Mouse (Mus musculus): ENCODE data around the gene Zfp536.

The Zfp536 gene

DNA sequence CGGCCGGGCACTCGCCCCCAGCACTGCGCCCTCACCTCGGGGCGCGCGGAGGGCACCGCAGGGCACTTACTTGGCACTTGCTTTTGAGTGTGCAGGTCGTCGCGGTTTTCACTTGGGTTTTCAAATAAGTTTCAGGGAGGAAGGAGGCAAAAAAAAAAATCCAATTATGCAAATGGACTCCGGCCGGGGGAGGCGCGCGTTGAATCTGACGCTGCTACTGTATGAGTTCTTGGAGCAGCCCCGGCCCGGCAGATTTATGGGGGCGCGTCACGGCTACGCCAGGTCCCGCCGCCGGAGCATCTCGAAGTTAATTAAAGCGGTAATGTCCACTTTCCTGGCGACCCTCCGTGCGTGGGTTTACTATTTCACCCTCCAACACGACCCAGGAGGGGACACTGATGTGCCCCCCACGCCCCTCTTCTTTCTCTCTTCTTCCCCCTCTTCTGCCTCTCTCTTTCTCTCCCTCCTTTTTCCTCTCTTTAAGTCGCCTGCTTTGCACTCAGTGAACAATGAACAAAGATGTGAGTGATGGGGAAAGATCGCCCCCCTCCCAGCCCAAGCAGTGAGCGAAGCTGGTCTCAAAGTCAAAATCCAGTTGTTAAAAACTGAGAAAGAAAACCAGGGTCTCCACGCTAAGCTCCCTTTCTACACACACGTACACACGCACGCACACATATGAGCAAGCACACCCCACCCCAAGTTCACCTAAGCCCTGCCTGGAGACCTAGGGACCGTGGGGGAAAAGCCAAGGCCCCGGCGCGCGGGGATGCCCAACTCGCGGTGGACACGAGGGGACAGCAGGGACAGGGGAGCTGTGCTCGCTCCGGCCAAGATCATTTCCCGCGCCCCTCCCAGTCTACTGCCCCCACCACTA lies 3.7 kb downstream of the Zfp536 start:
- in situ Hi-C loops (cut with MboI; ENCODE audit: low pct_unique_long_range_greater_than_20kb in 1 of 2, low sequenced_read_pairs in 2 of 2, unreplicated experiment in 1 of 2), result loop anchor here in 1 of 2 experiments (25.0 kb wide), 1 partner anchor 393 kb away; no protein-coding TSS in a partner anchor

DNA sequence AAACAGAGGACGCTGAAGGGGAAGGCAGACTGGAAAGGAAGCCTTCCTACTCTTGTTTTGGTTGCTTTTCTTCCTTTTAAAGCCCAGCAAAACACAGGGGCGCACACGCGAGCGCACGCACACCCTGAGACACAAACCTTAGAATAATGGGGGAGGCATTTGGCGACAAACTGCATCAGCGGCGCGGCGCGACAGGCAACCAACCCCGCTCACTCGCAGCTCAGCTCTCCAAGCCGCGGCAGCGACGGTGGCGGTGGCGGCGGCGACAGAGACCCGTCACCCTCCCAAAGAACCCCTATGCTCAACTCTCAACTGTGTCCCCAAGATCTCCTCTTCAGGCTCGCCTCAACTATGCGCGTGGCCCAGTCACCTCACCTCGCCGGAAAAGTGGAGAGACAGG lies 4.4 kb downstream of the Zfp536 start:
- in situ Hi-C loops (cut with MboI; ENCODE audit: low pct_unique_long_range_greater_than_20kb in 1 of 2, low sequenced_read_pairs in 2 of 2, unreplicated experiment in 1 of 2), result loop anchor here in 1 of 2 experiments (25.0 kb wide), 1 partner anchor 393 kb away; no protein-coding TSS in a partner anchor

DNA sequence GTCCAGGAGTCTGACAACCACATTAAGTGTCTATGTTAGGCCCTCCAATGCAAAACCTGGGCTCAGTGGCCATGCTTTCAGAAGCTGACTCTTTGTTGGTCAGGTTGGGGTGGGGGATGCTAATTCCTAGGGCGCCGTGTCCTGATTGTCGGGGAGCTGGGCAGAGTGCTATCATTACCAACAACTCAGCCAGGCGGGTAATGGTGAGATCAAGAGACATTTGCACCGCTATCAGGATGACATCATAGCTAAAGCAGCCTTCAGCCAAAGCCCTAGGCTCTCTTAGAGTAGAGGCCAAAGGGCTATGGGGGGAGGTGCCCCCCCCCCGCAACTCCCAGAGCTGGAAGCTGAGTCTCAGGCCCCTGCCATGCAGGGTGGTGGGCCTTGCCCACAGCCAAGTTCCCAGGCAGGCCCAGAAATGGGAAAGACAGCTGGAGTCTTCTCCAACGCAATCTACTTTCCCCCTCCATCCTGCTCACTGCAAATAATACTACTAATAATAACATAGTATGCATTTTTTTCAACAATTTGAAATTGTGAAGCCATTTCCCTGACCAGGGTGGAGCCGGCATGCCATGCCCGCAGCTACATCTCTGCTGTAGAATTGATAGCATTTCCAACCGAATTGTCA lies 5.0 kb downstream of the Zfp536 start:
- in situ Hi-C loops (cut with MboI; ENCODE audit: low pct_unique_long_range_greater_than_20kb in 1 of 2, low sequenced_read_pairs in 2 of 2, unreplicated experiment in 1 of 2), result loop anchor here in 1 of 2 experiments (25.0 kb wide), 1 partner anchor 394 kb away; no protein-coding TSS in a partner anchor

DNA sequence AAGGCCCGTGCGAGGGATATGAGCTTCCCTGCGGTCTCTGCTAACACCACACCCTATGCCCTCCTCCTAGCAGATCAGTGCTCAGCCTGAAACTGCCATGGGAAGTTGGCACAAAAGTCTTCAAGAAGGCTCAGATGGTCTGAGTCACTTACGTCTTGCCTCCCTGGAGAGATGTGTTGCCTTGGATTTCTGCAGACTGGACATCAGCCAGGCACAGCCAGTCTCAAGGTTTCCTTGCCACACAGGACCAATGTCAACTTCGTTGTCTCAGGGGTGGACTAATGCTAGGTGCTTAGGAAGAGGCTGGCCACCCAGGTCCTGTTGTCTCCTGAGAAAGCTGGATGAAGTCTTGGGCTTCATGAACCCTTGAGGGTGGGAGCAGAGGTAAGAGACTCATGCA lies 14.6 kb downstream of the Zfp536 start:
- in situ Hi-C loops (cut with MboI; ENCODE audit: low pct_unique_long_range_greater_than_20kb in 1 of 2, low sequenced_read_pairs in 2 of 2, unreplicated experiment in 1 of 2), result loop anchor here in 1 of 2 experiments (25.0 kb wide), 1 partner anchor 403 kb away; no protein-coding TSS in a partner anchor

DNA sequence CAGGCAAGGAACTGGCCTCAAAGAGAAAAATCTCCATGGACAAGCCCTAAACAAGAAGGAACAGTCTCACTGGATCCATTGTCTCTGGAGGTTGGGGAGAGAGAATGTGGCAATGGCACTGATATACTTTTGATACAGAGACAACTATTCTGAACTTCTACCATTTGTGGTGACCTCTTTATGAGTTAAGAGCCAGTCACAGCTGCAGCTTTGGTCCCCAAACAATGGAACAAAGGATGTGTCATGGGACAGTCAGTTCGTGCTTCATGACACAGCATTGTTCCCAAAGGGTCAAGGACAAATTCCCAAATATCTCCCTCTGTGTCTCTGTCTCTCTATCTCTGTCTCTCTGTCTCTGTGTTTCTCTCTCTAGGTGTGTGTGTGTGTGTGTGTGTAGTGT lies 20.4 kb downstream of the Zfp536 start:
- in situ Hi-C loops (cut with MboI; ENCODE audit: low pct_unique_long_range_greater_than_20kb in 1 of 2, low sequenced_read_pairs in 2 of 2, unreplicated experiment in 1 of 2), result loop anchor here in 1 of 2 experiments (25.0 kb wide), 1 partner anchor 409 kb away; no protein-coding TSS in a partner anchor

DNA sequence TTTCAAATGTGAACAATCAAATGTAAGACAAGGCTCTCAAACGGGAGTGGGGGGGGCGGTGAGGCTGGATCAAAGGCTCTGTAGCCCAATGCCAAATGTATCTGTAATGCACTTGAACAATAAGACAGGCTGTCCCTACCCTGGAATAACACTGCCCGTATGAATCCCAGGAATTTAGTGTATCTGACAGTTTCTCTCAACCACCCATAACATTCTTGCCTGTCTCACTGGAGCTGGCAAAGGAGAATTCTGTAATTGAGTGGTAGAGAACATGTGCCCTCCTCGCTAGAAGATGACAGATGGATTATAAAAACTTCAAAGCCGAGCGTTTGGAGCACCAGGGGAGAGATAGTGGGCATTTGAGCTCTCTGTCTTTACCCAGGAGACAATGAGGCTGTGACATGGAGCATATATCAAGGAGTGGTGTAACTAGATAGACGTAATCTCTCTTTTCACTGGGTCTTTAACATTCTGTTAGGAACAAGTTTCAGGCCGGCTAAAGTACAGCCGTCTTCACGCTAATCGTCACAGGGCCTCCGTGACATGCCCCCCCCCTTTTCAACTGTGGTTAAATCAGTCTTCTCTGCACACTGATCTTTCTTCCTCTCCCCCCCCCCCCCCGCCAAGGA lies 27.2 kb downstream of the Zfp536 start:
- in situ Hi-C loops (cut with MboI; ENCODE audit: low pct_unique_long_range_greater_than_20kb in 1 of 2, low sequenced_read_pairs in 2 of 2, unreplicated experiment in 1 of 2), result no loop called here

DNA sequence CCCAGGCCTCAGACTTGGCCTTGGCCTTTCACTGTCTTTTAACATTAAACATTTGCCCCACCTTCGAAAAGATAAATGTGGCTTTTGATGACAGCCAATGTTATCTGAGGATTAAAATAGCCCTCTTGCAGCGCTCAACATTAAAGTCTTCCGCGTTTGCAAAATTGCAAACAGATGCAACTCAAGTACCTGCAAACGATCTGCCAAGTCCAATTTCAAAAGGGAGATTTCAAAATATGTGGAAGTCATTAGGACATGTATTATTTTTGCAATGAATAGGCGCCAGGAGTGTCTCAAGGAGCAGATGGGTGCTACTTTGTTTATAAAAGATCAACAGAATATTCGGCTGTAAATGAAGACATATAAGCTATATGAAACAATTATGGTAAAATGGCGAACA lies 30.1 kb downstream of the Zfp536 start:
- in situ Hi-C loops (cut with MboI; ENCODE audit: low pct_unique_long_range_greater_than_20kb in 1 of 2, low sequenced_read_pairs in 2 of 2, unreplicated experiment in 1 of 2), result no loop called here

DNA sequence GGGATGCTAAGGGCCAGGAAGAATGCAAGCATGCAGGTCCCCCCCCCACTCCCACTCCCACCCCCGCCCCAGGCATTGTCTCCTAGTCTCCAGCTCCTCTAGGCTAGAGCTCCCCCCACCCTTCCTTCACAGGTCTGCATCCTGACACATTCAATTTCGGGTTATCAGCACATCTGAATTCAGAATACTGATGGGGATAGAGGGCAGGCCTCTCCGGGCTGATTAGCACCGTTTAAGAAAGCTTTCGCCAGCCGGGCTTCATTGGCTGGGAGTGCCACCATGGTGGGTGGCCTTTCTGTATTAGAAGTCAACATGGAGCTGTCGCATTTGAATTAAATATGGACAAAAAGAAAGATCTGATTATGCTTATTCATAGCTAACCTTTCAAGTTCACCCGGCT lies 36.2 kb downstream of the Zfp536 start:
- in situ Hi-C loops (cut with MboI; ENCODE audit: low pct_unique_long_range_greater_than_20kb in 1 of 2, low sequenced_read_pairs in 2 of 2, unreplicated experiment in 1 of 2), result no loop called here

DNA sequence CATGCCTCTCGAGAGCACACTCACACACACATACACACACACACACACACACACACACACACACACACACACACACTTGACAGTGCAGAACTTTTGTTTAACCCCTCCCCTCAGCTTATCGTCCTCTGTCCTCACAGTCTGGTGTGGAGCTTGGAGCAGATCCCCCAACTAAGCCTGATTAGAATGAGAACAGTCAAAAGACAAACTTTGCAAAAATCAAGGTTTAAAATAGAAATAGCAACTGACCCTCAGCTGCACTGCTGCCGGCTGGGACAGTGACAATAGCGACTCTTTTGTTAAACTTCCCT lies 37.1 kb downstream of the Zfp536 start:
- in situ Hi-C loops (cut with MboI; ENCODE audit: low pct_unique_long_range_greater_than_20kb in 1 of 2, low sequenced_read_pairs in 2 of 2, unreplicated experiment in 1 of 2), result no loop called here

DNA sequence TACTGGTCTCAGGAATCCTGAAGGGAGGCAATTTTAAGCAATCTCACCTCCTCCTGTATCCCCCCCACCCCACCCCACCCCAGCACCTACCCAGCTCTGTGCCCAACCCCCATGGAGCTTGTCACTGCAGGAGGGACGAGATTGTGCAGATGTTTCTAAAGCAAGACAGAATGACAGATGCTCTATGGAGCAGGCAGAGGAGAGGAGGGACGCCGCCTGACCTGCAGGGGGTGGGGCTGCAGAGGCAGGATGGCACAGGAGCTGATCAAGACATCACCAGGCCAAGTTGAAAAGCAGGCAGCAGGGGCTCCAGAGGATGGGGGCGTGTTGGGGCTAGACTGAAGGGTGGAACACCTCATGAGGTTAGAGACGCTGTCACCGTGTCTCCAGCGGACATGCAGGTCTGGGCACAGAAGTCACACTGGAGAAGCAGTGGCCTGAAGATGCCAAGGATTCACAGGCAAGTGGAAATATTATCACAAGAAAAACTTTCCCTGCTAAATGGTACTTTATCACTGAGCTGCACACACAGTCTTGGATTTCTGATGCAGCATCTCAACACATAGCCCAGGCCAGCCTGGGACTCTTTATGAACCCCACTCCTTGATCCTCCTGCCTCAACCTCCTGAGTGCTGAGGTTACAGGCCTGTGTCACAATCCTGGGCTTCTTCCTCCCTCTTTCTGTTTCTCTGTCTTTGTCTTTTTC lies 37.6 kb downstream of the Zfp536 start:
- in situ Hi-C loops (cut with MboI; ENCODE audit: low pct_unique_long_range_greater_than_20kb in 1 of 2, low sequenced_read_pairs in 2 of 2, unreplicated experiment in 1 of 2), result no loop called here

DNA sequence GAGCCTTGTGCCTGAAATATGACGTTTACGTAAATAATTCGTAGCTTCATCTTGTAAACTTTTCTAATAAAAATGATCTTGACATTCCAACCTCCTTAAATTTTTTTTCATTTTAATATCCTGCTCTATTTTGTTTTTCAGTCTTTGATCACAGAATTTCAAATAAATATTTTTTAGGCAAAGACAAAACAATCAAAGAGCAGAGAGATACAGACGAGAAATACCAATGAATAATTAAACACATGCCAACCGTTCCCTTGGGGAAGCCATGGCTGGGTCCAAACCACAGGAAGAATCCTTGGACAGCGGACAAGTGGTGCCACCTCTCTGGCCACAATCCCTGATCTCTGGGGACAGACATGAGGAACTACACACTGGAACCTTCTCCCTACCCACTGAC lies 38.3 kb downstream of the Zfp536 start:
- in situ Hi-C loops (cut with MboI; ENCODE audit: low pct_unique_long_range_greater_than_20kb in 1 of 2, low sequenced_read_pairs in 2 of 2, unreplicated experiment in 1 of 2), result no loop called here

DNA sequence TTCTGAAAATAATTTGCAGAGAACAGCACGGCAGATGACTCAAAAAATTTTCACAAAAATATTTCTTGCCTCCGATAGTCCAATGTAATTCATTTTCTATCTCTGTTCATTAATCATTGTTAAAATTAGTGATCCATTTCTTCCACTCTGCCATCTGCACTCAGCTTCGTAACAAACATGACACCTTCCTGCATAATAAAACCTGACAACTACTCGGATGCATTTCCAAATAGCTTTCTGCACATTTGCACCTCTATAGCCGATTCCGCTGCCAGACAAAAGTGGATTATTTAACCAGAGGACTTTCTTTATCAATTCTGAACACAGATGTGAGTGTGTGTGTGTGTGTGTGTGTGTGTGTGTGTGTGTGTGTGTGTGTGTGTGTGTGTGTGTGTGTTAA lies 38.9 kb downstream of the Zfp536 start:
- in situ Hi-C loops (cut with MboI; ENCODE audit: low pct_unique_long_range_greater_than_20kb in 1 of 2, low sequenced_read_pairs in 2 of 2, unreplicated experiment in 1 of 2), result no loop called here

DNA sequence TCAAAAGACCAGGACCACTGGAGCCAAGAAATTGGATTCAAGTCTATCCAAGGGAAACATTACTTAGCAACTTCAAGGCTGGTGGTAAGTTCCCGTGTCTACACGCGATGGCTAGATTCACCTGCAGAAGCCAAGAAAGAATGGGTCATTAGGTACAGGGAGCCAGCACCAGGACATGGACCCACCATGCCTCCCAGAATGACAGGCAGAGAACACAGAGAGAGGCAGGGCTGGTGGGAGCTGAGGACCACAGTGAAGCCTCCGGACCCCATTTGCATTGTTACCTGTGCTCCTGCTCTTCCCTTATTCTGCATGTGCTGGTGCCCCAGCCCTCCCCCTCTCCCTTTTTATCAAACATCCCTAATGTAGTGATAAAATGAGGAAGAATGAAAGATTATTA lies 39.4 kb downstream of the Zfp536 start:
- in situ Hi-C loops (cut with MboI; ENCODE audit: low pct_unique_long_range_greater_than_20kb in 1 of 2, low sequenced_read_pairs in 2 of 2, unreplicated experiment in 1 of 2), result no loop called here

DNA sequence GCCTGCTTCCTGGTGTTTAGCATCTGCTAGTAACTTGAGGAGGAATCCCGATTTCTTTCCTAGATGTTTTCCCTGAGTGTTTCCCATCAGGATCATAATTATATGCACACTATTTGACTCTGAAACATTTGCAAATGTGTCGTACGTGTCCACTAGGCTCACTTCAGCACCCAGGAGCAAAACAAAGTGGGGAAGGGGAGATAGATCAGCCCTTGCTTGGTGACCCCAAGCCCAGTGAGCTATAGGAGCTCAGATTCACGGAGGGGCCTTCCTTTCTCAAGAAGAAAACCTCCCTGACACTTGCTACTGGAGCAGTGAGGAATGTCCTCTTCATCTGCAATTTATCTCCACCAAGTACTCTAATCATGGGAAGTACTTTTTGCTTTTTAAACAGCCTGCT lies 40.7 kb downstream of the Zfp536 start:
- in situ Hi-C loops (cut with MboI; ENCODE audit: low pct_unique_long_range_greater_than_20kb in 1 of 2, low sequenced_read_pairs in 2 of 2, unreplicated experiment in 1 of 2), result no loop called here

DNA sequence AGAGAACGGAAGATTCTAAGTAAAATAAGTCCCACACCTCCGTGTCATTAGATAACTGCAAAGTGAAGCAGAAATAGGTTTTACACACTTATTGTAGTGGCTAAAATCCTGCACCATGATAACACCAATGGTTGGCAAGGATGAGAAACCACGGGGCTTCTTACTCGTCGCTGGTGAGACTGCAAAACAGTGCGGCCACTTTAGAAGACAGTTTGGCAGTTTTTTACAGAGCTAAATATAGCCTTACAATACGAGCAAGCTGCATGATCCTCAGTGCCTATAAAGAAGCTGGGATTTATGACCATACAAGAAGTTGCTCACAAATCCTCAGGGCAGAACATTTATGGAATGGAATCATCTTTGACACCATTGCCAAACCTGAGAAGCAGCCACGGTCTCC lies 45.7 kb downstream of the Zfp536 start:
- in situ Hi-C loops (cut with MboI; ENCODE audit: low pct_unique_long_range_greater_than_20kb in 1 of 2, low sequenced_read_pairs in 2 of 2, unreplicated experiment in 1 of 2), result no loop called here

DNA sequence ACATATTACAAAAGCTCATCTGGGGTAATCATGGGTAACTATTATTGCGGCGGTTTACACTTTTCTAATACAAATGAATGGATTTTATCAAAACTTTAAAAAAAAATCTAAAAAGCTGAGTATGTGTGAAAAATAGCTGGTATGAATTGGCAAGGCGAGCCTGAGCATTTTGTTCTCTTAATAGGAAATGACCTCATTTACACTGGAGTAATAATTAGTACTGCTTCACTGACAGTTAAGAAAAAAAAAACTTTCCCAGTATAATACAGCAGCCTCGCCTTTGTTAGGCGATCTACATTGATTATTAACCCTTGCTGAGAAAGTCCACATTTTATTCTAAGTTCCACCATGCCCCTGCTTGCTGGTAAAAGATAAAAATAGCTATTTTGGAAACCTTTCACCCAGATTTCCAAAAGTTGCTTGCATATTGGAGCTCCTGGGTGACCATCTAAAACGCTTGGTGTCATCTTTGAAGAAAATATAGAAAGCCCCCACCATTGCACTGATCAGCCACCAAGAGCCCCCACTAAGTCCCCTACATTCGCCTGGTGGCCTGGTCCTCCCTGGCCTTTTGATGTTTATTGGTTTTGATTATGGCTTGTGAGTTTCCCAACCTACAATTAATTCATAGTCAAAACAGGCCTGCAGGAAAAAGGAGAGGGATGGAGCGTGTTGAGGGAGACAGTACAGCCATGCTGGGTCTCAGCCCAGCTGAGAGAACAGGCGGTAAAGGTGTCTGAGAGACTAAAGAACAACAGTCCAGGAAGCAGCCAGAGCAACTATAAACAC lies 49.2 kb downstream of the Zfp536 start:
- in situ Hi-C loops (cut with MboI; ENCODE audit: low pct_unique_long_range_greater_than_20kb in 1 of 2, low sequenced_read_pairs in 2 of 2, unreplicated experiment in 1 of 2), result no loop called here

DNA sequence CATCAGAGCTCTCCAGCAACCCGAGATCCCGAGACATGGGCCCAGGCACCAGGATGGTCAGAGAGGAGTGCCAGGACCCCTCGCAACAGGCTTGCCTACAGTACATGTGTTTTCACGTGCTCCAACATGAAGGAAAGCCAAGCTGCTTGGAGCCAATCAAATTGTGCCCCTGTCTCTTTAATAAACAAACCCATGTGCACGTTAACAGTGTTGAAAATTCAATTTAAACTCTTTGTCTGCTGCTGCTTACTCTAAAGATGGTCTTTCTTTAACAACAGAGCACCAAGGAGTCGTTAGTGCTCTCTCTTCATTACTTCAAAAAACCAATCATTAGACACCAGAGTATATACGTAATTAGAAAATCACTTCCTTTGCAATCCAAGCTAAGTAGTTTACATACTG lies 50.2 kb downstream of the Zfp536 start:
- in situ Hi-C loops (cut with MboI; ENCODE audit: low pct_unique_long_range_greater_than_20kb in 1 of 2, low sequenced_read_pairs in 2 of 2, unreplicated experiment in 1 of 2), result no loop called here

DNA sequence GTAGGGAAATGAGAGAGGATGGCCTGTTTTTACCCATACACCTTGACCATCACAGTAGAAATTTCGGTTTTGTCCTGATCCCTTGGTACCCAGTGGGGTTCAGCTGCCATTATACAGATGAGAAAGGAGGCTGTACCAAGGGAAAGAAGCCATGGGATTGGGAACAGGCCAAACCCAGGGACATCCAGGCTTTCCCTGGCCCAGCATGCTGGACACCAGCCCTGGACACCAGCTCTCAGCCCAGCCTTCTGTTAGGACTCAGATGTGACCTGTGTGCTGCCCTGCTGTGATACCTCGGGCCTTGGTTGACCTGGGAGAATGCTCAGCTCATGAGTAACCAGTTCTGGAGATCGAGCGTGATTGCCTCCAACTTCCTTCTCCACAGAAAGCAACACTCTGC lies 51.8 kb downstream of the Zfp536 start:
- in situ Hi-C loops (cut with MboI; ENCODE audit: low pct_unique_long_range_greater_than_20kb in 1 of 2, low sequenced_read_pairs in 2 of 2, unreplicated experiment in 1 of 2), result no loop called here
